Mouse (Mus musculus) bone marrow, adult 2 months (tissue): ENCODE results near the gene Zfp326. TPM values are rescaled to one million over a fixed set of nuclear protein-coding genes. Genes with fewer than 3 reads are reported as not detected.

ENCODE experiments used
- H3K27ac ChIP-seq: fragments of 200-500 bp; 2 replicates; pipeline ENCODE4 v1.5.1; 2012; ENCODE audit warnings: low read depth, mild to moderate bottlenecking, control low read depth, inconsistent platforms, low read length; ENCODE audit not compliant: control insufficient read depth, poor library complexity, insufficient read depth
- H3K4me1 ChIP-seq: fragments of 200-500 bp; 2 replicates; pipeline ENCODE4 v1.6.1; 2011; ENCODE audit warnings: low read length; ENCODE audit not compliant: control insufficient read depth, insufficient read depth
- H3K4me3 ChIP-seq: fragments of 200-500 bp; replicated peaks from 2 replicates; pipeline ENCODE3; 2011; ENCODE audit warnings: mild to moderate bottlenecking, low read depth, low read length, control low read depth; ENCODE audit not compliant: control insufficient read depth
- CTCF ChIP-seq: fragments of 200-500 bp; IDR thresholded peaks from 2 replicates; pipeline ENCODE4 v1.5.1; 2011; ENCODE audit warnings: low read length, control low read depth; ENCODE audit not compliant: control insufficient read depth, insufficient read depth
- POLR2A ChIP-seq: fragments of 200-500 bp; IDR thresholded peaks from 2 replicates; pipeline ENCODE4 v1.6.1; 2011; ENCODE audit warnings: low read depth, mild to moderate bottlenecking, control low read depth, low read length, borderline replicate concordance; ENCODE audit not compliant: control insufficient read depth
- WGBS: fragments of 180-500 bp; shearing (Covaris S2); methylation state at CpG from one replicate; pipeline ENCODE4 v1.1.7; 2018; 5-methylcytosine and 5-hydroxymethylcytosine counted together
- polyA plus RNA-seq: library from polyadenylated mRNA; stranded (reverse); fragments of >200 nt; gene quantifications from 2 replicates; pipeline ENCODE4 v1.2.4, GENCODE M21; 2011; ENCODE audit warnings: low replicate concordance; ENCODE audit not compliant: missing spikeins, insufficient read depth, insufficient read length

The Zfp326 gene
- 16.8 and 21.6 TPM in 2 replicates for polyA plus RNA-seq

DNA sequence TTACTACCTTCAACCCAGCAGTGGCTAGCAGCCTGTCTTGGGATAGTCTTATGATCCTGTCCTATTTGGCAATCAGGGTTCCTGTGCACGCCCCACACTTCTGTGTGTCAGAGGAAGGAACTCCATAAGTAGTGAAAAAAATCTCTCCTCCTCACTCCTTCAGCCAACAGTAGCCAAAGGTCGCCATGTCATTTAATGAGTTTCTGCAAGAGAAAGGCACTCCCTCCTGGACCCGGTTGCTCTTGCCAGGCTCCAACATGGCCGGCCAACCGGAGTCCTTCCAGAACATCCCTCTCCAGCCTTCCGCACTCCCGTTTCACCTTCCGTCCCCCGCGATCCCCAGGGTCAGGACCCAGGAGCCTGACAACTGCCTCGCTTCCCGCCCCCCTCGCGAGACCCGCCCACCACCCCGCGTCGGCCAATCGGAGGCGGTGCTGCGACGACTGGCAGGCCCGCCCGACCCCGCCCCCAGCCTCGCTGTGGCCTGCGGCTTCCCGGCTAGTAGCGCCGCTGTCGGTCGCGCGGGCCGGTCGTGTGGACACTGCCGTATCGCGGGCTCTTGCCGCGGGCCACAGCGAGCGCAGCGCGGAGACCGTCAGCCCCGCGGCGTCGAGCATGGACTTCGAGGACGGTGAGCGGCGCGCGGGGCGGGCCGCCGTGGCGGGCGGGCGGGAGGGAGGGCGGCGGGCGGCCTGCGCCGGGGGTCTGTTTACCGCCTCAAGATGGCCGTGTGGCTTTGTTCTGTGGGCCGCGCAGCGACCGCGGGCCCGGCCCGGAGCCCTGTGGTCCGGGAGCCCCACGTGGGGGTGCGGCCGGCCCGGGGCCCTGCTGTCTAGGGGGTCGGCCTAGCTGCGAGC is at the start of gene Zfp326:
TSS of gene Zfp326 (plus strand) at position 498 of the 857 bp plus-strand sequence.
- Histone ChIP-seq H3K4me1 (no peaks in the 10 kb centered on the region; the same call in 1 of the 2 replicates), H3K4me3 (peak within 1 kb of the TSS; percentile 66), H3K27ac (peak within 1 kb of the TSS; percentile 28; the same call in 1 of the 2 replicates)
- no peak for TF ChIP-seq CTCF
- peak; percentile 85; the same call in 1 of the 2 replicates for TF ChIP-seq POLR2A
- 1% methylated on average over 80 of the region's 83 CpGs for WGBS

DNA sequence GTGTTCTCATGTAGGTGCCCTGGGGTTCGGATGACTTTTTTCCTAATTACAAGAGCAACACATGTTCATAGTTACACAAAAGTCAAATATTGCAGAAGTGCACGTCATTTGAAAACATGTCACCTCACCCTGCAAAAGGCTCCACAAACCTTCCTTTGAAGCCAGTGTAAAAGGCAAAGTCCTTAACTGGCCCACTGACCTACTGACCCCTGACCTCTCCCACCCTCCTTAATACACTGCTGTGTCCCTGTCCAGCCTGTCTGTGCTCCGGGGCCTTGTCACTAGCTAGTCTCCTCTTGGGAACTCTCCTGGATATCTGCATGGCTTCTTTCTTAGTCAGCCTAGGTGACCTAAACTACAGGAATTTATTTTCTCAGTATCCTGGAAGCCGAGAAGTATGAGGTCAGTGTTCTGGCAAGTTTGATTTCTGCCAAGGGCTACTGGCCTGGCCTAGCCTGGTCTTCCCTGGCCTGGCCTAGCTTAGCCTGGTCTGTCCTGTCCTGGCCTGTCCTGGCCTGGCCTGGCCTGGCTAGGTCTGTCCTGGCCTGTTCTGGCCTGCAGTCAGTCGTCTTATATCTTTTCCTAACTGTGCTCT is 49.4 kb upstream of the Zfp326 start:
- WGBS, result 75% methylated on average over 5 of the region's 5 CpGs
- no peak overlapping the region for H3K4me3 ChIP-seq
- peaks cover 2% of the 10 kb centered on the region; the same call in 1 of the 2 replicates for H3K4me1 ChIP-seq
- no peak overlapping the region for H3K27ac ChIP-seq
- TF ChIP-seq CTCF (no peak), POLR2A (no peak)

DNA sequence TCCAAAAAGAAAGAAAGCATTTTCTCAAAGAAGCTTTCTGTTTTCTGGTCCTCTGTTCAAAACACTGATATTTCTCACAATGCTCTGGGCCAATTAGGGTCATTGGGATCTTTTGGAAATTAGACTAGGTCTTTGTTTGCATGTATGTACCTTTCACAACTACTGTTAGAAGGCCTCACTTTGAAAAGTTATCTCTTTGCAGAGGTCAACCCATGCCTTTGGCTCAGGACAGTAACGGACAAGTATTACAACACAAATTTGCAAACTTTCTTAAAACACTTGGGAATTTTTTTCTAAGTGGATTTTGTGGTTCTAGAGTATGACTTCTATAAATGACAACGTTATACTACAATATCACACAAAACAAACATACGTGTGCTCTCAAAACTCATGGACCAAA is 48.3 kb upstream of the Zfp326 start:
- Histone ChIP-seq H3K4me3 (no peak overlapping the region), H3K27ac (no peak overlapping the region), H3K4me1 (peaks cover 2% of the 10 kb centered on the region; the same call in 1 of the 2 replicates)
- WGBS, result 83% methylated on average over 3 of the region's 3 CpGs
- TF ChIP-seq CTCF (no peak), POLR2A (no peak)

GRCm38 (mm10) chr5:105829008-105829586 is 47.3 kb upstream of the Zfp326 start:
- Histone ChIP-seq H3K4me1 (peaks cover 2% of the 10 kb centered on the region; the same call in 1 of the 2 replicates), H3K4me3 (no peak overlapping the region), H3K27ac (no peak overlapping the region)
- WGBS, result 66% methylated on average over 7 of the region's 7 CpGs
- TF ChIP-seq CTCF, result no peak
- no peak for TF ChIP-seq POLR2A

DNA sequence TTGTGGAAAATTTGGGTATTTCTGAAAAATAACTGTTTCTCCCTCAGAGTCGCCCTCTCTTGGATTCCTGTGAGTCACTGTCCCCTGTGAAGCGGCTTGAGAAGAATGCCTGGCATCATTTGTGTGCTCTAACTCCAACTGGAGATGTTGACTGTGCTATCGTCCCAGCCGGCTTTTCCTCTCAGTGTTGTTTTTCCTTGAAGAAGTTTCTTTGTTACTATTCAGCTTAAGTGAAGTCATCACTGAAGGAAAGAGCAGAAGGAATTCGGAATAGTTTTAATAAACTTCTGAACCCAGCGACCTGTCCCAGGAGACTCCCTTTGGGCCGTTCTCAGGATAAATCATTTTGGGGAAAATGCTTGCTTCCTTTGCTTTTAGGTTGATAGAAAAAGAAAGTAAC is 44.2 kb upstream of the Zfp326 start:
- Histone ChIP-seq H3K4me3 (no peak overlapping the region), H3K27ac (no peak overlapping the region), H3K4me1 (no peaks in the 10 kb centered on the region)
- TF ChIP-seq CTCF (no peak), POLR2A (no peak)
- WGBS, result 80% methylated on average over 7 of the region's 7 CpGs

DNA sequence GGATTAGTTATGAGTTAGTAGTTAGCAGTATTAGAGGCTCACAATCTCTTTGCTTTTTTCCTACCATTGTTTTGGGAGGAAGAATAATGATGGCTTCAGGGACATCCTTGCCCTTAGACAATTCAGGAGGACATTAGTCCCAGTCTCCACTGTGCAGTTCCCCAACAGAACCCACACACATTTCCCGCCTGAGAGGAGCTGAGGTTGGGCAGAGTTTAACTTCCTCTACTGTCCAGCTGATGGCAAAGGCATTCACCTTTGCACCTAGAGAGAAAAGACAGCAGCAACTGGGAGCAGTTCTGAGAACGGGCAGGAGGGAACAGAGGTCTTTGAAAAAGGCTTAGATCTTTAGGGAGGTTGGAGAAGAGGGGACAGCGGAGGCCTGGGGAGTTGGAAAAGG is 42.4 kb upstream of the Zfp326 start:
- H3K4me1 ChIP-seq, result no peaks in the 10 kb centered on the region
- 30% methylated on average over 3 of the region's 3 CpGs for WGBS
- no peak overlapping the region for H3K4me3 ChIP-seq
- no peak overlapping the region for H3K27ac ChIP-seq
- TF ChIP-seq POLR2A, result no peak
- no peak for TF ChIP-seq CTCF

DNA sequence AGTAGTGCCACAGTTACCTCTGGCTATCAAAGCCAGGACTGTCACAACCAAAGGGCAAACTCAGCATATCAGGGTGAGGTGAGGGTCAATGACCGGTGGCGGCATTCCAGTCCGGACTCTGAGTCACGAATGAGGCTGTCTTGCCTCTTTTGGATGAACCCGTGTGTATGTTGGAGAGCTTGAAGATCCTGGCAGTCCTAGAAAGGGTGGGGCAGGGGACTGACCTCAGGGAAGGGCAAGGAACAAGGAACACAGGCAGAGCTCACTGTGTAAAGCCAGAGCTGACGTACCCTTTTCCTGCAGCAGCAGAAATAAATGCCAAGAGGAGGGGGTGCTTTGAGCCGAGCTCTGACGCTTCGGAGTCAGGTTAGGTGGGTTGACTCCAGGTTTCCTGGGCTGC is 40.4 kb upstream of the Zfp326 start:
- Histone ChIP-seq H3K4me3 (no peak overlapping the region), H3K4me1 (no peaks in the 10 kb centered on the region; the same call in 1 of the 2 replicates), H3K27ac (no peak overlapping the region)
- no peak for TF ChIP-seq CTCF
- TF ChIP-seq POLR2A, result no peak
- WGBS, result 87% methylated on average over 9 of the region's 9 CpGs

GRCm38 (mm10) chr5:105839740-105840310 is 36.5 kb upstream of the Zfp326 start:
- WGBS, result 55% methylated on average over 13 of the region's 13 CpGs
- Histone ChIP-seq H3K4me1 (no peaks in the 10 kb centered on the region; the same call in 1 of the 2 replicates), H3K4me3 (no peak overlapping the region)

More at GRCm38 (mm10) chr5:105839740-105840310, 36.5 kb upstream of the Zfp326 start:
- TF ChIP-seq CTCF (no peak), POLR2A (no peak)
- no peak overlapping the region for H3K27ac ChIP-seq
